Mouse (Mus musculus): ENCODE measurements around the gene Rad51b.

Gene Rad51b

GRCm38 (mm10) chr12:79745845-79746510, 448.9 kb downstream of the Rad51b start:
- no peak for DNase-seq

DNA sequence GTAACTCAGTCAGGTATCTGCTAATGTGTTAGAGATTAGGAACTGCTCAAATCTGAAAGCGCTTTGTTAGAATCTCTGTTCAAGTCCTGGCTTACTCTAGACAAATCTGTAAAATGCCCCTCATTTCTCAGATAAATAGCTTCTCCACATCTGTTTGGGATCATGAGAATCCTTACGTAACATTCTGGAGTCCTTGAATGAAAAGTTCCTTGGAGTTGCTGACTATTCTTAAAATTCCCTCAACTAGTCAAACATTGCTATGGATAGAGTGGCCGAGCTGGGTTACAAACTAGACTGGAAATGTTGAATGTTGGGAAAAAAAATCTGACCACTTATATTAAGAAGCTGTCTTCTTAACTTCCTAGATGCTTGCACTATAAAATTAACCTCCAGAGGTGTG, 450.5 kb downstream of the Rad51b start:
- no peak for DNase-seq

DNA sequence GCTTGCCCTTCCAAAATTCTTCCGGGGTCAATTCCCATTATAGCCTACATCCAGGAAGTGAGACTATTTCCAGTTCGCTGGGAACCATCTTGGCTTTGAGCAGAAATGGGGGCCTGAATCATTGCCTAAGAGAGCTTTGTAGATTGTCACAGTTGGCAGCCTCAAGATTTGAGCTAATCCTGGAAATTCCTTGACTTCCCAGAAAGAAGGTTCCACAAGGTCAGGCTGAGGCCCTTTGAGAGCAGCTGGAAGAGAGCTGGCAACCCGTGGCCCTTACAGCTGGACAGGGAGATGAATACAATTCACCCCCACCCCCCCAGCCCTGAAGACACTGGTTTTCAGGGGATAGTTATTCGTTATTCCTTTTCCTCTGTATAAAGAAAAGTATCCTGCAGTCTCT, 451.8 kb downstream of the Rad51b start:
- no peak for DNase-seq

GRCm38 (mm10) chr12:79750253-79751125, 453.4 kb downstream of the Rad51b start:
- DNase-seq = peak in 1 of 2 experiments; percentile 48

GRCm38 (mm10) chr12:79751781-79752180, 454.7 kb downstream of the Rad51b start:
- DNase-seq = peak; percentile 49 to 75

DNA sequence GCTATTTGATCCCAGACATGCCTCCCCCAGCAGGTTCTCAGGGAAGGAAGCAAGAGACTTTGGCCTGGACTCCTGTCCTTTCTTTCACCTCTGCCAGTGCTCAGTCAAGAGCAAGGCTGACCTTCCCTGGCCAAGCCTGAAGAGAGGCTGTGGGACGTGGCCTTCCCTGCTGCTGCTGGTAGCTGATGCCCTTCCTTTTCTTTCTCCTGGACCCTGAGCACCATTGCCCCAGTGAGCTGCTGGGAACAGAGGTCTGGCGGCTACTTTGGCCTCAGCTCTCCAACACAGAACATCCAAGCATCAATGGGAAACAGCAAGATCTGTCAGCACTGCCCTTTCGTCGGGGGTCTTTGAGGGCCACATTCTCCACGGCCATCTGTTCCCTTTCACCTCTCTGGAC, 455.1 kb downstream of the Rad51b start:
- DNase-seq = peak; percentile 23 to 66

GRCm38 (mm10) chr12:79755617-79756016, 458.5 kb downstream of the Rad51b start:
- no peak for DNase-seq

- DNase-seq = peak; percentile 18 to 58
Measured at GRCm38 (mm10) chr12:79756352-79756751, 459.3 kb downstream of the Rad51b start.

- DNase-seq = no peak
Measured at GRCm38 (mm10) chr12:79757775-79758174, 460.7 kb downstream of the Rad51b start.

DNA sequence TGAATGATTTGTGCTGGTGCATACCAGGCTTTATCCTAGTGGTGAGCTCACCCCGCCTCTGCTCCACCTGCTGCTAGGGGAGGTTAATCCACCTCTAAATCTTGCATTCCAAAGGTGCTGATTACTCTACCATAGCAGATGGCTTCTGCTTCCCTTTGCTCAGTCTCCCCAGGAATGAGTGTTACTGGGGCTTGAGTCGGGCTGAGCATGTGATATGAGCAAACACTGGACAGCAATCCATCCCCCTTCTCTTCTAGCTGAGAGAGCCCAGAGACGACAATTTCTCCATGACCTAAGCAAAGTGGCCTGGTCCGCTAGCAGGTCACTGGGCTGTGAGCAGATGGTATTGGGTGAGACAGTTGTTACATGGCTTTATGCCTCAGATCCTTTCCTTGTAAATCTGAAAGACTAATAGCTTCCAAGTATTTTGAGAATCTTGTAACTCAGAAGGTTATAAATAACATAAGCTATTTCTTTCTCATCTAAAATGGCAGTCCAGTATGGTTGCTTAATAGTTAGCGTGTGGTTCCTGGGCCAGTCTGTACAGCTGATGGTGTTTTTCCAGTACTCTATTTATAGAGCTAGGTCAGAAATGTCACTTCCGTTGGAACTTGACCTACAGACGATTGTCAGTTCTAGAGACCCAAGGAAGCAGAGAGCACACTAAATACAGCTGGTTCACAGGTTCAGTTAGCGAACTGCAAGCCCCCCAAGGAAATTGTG, 462.3 kb downstream of the Rad51b start:
- DNase-seq = peak in 1 of 2 experiments; percentile 20

DNA sequence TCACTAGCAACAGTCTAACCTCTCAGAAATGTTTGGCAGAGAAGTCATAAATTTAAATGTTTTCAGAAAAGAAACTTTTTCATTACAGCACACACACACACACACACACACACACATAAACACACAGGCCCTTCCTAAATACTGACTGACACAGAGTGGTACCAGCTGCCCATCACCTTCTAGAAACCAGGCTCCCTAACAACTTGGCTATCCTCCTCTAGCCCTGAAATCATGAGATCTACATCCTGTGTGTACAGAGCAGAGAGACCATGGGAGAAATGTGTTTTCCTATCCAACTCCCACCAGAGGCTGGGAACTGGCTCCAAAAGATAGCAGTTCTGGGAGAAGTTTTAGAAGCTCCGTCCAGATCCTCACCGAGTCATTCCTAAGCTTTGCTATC, 464.1 kb downstream of the Rad51b start:
- DNase-seq = no peak

DNA sequence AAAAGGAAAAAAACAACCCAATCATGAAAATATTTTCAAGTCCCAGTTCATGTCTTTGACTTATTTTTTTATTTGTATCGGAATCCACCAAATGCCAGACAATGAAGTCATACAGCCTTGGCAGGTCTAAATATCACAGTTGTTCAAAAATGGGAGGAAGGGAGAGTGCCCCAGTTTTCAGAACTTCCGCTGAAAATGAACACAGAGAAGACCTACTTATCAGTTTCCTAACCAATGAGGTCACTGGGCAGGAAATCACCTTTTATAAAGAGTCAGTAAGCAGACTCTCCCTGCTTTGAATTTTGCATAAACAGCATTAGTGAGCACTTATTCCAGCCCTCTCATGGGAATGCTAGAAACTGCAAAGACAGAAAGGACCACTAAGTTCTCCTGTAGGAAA, 465.0 kb downstream of the Rad51b start:
- no peak for DNase-seq

DNA sequence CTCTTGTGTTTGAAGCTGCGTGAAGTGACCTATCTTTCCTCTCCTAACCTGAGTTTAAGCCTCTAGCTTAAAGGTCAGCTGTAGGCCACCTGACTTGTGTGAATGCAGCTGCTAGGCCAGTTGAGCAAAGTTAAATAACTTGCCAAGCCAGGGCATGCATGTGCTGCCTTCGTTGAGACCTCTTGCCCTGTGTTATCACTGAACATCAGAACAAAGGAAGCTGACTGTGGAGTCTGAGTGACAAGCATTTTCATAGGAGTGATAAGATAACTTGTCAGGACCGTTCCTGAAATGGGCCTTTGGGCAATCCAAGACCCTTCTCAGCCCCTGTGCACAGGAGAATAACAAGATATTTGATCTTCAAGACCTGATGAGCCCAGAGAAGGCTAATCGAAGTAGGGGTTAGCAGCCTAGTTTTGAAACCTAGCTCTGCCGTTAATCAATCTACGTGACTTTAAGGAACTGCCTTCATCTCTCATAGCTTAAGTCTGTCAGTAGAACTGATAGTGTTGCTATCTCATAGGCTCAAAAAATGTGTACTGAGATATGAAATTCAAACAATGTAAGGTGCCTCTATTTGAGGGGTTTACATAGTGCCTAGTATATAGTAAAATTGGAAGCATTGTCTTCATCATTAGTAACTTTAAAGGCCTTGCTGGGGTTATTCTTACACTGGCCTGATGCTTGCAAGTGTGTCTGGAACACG, 465.6 kb downstream of the Rad51b start:
- DNase-seq = no peak

DNA sequence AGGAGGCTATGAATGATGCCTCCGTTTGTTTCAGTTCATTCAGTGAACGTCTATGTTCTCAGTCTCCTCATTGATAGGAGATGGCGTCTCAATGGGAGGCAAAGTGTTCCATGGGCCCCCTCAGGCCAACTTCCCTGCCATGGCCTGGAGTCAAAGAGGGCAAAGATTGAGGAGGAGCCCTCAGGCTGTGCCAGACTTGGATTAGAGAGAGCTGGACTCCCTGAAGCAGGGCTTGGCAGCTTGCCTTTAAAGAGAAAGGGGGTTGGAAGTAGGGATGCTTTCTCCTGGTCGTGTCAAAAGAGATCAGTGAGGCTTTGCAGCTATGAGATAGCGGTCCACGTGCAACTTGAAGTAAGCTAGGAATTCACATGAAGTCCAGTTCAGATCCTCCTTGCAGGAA, 469.0 kb downstream of the Rad51b start:
- peak; percentile 63 to 72 for DNase-seq

- no peak for DNase-seq
Measured at GRCm38 (mm10) chr12:79768741-79769322, 471.8 kb downstream of the Rad51b start.

DNA sequence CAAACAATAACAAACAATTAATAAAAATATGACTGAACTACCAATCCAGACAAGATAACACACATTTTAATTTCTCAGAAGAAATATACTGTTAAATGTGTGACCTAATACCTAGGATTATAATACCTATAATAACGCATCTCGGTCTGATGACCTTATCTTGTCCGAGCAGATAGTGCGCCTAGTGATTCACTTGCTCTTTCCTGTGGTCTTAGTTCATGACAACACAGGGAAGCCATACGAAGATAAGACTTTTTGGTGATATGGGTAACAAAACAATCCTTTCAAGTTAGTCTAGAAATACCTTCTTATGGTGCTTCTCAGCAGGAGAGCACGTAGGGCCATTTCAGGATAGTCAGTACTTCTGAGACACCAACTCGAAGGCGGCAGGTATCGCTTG, 472.7 kb downstream of the Rad51b start:
- no peak for DNase-seq

- DNase-seq = no peak
Measured at GRCm38 (mm10) chr12:79771194-79771593, 474.1 kb downstream of the Rad51b start.

- DNase-seq = no peak
Measured at GRCm38 (mm10) chr12:79771741-79772140, 474.7 kb downstream of the Rad51b start.

- no peak for DNase-seq
Measured at GRCm38 (mm10) chr12:79773246-79773645, 476.2 kb downstream of the Rad51b start.

- no peak for DNase-seq
Measured at GRCm38 (mm10) chr12:79774571-79774970, 477.5 kb downstream of the Rad51b start.

GRCm38 (mm10) chr12:79776828-79777227, 479.7 kb downstream of the Rad51b start:
- DNase-seq = no peak

DNA sequence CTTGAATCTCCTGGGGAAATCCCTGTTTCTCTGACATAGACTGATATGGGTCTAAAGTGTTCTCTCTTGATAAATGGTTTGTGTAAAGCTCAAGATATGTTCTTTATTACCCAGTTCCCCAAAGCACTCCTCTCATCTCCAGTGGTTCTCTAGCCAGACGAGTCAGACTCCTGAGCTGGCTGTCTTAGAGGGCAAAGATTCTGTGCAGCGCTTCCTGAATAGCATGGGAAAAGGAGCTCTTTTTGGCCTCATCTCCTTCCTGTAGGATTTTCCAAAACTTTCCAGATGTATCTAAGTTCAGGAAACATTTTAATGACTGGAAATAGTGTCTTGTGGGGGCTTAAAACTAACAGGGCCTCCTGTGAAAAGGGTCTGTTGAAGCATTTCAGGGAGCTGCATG, 483.7 kb downstream of the Rad51b start:
- no peak for DNase-seq

Measured in kidney, postnatal 25 days (tissue).